Mouse (Mus musculus) T-cell, adult 2 months (primary cell): ENCODE results near the gene Wif1.

Experiments used
- DNase-seq: peaks from one replicate; pipeline ENCODE4 v3.0.0; 2022; ENCODE audit warnings: low spot score

The Wif1 gene

DNA sequence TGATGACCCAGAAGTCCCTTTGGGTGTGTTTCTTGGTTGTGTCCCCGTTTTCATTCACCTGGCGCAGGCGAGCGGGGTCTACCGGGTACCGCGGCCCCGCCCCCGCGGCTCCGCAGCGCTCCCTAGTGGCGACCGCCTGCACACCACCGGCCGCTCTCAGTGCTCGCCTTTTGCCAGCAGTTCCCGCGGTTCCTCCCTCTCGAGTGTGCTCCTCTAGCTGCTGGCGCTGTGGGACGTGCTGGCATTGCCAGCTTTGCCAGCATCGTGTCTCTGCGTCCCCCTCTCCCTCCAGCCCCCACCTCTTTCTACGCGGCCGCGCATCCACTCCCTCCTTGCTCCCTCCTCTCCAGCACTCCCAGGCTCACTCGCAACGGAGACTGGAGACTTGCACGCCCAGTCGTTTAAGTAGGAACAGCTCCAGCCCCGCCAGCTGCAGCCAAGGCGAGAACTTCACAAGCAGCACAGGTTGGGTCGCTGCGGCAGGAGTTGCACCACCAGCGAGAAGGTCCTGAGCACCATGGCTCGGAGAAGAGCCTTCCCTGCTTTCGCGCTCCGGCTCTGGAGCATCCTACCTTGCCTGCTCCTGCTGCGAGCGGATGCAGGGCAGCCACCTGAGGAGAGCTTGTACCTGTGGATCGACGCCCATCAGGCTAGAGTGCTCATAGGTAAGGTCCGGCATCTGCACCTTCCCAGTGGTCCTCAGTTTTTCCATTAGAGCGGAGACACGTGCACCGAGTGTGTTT lies at the start of gene Wif1:
Gene Wif1 (plus strand): TSS at position 135 of the 743 bp plus-strand sequence.
- peak; percentile 68 for DNase-seq

DNA sequence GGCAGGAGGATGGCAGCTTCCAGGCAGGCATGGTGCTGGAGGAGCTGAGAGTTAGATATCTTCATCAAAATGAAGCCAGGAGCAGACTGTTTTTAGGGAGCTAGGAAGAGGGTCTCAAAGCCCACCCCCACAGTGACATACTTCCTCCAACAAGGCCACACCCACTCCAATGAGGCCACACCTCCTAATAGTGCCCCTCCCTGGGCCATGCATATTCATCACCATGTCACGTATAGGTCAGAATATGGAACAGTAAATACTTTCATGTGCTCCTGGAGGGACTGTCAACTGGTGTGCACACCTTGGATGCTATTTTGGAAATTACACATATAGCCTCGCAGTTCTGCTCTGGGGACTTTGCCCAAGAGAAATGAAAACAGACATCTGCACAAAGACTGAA lies 31.6 kb upstream of the Wif1 start:
- DNase-seq: no peak

DNA sequence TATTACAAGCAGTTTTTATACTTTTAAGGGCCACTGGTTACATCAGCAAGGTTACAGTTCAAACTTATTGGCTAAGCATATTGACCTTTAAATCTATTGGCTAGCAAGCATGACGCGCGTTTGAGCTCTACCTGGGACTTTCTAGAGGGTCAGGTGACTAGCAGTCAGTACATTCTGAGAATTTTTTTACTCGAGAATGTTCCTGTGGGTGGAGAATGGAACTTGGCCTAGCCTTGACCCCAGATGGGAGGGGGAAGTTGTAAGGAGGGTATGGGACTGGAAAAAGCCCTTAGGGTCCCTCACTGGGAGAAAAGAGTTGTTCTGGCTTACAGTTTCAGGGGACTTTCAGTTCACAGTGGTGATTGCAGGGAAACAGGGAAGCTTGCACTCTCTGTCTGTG lies 22.3 kb upstream of the Wif1 start:
- DNase-seq: no peak

DNA sequence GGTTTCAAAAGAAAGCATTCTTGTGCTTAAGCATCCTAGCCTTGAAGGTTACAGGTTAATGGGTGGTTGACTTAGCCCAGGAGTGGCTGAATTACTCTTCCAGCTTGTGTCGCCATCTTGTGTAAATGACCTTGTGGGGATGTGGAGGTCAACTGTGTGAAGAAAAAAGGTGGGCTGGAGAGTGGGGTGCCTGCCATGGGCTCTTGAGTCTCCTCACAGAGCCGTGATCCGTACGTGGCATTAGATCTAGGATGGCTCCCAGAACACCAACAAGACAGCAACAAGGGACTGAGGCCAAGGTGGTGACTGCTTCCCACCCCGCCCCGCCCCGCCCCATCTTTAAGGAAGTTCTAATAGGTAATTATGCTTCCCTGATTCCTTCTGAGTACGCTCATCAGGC lies 17.5 kb upstream of the Wif1 start:
- no peak for DNase-seq

DNA sequence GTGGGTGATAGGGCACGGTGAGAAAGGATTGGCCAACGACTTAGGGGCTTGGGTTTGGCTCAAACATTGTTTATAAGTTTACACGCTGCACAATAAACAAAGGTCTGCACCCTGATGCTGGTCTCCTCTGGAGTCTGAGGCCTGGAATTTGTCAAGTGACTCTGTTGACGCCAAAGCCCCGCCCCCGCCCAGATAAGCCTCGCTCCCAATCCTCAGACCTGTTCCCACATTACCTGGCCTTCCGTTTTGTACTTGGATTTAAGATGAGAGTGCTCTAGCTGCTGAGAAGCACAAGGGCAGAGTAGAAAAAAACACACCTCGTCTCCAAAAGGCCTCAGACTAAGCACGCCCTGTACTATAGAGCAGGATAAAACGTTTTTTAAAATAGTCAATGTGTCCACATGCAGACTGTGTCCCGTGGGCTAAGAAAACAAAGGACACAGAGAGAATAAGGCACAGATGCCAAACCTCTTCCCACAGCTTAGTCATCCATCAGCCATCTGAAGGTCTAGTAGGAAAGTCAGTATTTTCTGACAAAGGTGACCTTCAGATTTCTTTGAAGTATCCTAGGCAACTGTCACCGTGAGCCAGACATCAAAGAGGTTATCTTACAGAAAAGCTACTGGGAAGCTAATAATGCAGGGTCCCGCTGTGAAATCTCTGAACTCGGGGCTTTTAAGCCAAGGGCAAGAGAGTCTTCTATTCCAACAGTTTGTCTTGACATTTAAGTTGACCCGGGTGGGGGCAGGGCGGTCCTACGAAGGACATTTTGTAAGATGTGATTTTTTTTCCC lies 16.9 kb upstream of the Wif1 start:
- no peak for DNase-seq

DNA sequence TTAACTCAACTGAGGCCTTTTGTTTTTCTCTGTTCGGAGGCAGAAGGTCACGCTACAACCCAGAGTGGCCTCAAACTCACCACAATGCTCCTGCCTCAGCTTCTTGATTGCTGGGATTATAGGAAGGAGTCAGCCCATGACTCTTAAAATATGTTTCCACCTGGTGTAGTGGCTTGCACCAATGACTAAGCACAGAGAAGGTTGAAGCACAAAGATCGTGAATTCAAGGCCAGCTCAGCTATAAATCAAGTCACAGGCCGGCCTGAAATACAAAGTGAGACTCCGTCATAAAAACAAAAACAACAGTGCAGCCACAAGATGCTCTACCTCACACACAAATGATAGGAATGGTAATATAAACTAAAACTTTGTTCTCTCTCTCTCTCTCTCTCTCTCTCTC lies 10.8 kb upstream of the Wif1 start:
- no peak for DNase-seq

DNA sequence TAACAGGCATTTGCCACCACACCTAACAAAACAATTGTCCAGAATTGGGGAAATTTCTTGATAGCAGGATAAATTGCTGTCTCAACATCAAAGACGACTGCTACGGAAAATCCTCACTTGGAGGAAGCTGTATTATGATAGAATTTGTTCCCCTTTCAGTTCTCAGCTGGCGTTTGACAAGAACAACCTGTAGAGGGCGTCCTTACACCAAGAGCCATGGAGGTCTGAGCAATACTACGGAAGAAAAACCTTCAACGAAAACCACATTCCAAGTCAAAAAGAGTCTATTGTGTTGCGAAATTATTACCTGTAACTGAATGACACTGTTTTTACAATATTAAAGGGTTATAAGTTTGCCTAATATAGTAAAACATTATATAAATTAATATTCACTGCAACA lies 2.0 kb upstream of the Wif1 start:
- peak; percentile 29 for DNase-seq

DNA sequence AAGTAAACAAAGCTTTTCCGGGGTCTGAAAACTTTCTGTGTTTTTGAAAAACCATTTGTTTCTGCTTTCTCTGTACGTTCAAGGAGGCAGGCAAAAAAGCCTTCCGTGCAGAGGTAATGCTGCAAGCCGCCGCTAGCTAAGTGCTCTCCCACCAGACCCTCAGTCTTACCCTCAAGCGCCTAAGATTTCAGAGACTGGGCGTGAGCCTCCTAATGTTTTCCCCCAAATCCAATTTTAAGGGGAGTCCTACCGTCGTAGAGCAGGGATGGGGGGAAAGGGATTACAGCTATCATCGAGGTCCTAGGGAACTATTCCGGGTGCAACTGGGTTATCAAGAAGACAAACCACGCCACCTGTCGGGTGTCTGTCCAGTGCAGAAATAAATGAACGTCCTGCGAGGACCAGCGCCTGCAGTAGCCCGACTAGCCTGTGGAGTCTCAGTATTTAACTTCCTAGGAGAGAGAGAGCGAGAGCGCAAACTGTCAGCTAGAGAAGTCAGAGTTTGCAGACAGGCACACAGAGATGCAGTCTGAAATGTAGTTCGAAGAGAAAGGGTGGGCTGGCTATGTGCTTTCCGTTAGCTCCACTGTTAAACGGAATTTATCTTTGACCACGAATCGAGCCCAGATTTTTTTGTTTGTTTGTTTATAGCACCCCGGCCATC lies 500 bp upstream of the Wif1 start:
- DNase-seq: peak; percentile 51

DNA sequence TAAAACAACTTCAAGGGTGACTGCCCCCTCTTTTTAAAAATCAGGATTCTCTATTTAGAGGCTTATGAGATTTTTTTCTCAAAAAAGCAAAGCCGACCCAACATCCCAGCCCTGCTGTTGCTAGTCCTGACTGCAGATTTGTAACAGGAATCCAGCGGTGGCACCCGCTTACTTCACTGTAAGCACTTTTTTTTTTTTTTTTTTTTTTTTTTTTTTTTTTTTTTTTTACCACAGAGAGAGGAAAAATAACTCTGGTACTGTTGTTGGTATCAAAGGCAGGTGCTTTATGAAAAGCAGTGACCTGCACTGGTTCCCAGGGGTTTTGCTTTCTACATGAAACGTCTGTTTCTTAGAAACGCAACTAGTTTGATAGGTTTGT lies 798 bp downstream of the Wif1 start:
- no peak for DNase-seq

DNA sequence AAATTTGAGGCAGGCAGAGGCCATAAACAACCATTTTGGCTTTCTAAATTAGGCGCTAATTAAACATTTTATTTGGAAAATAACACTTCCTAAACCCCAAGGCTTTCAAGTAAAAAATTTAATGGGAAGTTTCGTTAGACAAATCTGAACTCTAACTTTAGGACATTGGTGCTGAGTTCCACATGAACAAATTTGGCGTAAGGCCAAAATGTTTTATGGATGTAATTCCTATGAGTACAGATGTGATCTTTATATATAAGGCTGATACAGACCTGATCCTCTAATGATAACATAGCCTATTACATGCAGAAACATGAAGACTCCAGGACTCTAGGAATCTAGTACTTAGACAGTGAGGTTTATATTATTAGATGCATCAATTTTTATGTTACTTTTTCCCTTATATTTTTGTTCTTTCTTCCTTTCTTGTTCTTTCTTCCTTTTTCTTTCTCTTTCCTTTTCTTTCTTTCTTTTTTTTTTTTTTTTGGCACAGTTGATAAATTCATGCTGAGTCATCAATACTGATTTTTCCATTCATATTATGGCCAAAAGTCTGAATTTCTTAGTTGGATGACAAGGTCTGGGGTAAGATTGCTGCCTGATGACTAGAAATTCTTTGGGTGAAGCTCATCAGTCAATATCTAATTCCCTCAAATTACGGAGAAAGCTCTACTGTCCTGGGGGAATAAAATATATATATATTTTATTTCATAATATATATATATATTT lies 5.0 kb downstream of the Wif1 start:
- no peak for DNase-seq

DNA sequence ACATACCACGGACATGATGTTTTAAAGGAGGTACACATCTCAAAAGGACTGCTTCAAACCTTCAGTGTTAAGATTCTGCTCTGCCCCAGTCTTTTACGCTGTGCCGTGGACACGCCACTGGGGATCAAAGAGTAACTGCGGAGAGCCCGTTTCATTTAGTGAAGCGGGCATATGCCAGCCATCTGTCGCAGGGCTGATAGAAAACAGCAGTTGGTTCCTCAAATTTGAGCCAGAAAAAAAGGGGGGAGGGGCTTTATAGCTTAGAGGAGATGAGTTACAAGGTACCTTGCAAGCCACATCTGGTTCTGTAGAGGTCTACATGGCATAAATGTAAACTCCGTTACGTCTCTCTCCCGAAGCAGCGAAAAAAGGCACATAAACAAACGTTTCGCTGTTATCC lies 7.2 kb downstream of the Wif1 start:
- DNase-seq: no peak

DNA sequence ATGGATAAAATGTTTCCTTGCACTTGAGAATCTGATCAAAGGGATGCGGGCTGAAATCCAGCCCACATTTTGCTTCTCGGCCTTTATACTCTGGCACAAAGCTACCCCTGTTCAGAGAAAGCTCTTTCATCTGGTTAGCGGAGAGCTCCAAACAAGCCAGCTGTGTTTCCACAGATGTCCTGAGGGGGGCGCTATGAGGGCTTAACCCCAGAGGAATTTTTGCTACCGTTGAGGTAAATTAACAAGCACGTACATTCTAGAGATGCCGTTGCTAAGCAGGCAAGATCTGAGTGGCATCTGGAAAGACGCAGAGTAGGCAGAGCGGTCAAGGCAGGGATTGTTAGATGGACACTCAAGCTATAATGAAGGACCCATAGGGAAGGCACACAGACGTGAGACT lies 13.7 kb downstream of the Wif1 start:
- DNase-seq: no peak

DNA sequence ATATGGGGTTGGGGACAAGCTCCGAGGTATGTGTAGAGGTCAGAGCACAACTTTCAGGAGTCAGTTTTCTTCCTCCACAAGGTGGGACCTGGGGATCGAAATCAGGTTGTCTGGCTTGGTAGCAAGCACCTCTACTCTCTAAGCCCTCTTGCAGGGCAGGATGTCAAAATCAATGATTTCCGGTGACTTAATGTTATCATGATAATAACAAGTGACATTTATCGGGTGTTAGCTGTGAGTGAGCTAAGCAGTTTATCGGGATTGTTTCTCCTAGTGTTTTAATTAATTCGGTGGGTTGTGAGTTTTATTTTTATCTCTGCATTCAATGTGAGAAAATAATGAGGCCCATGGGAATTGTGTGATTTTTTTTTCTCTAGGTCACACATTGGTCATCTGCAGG lies 18.3 kb downstream of the Wif1 start:
- no peak for DNase-seq

DNA sequence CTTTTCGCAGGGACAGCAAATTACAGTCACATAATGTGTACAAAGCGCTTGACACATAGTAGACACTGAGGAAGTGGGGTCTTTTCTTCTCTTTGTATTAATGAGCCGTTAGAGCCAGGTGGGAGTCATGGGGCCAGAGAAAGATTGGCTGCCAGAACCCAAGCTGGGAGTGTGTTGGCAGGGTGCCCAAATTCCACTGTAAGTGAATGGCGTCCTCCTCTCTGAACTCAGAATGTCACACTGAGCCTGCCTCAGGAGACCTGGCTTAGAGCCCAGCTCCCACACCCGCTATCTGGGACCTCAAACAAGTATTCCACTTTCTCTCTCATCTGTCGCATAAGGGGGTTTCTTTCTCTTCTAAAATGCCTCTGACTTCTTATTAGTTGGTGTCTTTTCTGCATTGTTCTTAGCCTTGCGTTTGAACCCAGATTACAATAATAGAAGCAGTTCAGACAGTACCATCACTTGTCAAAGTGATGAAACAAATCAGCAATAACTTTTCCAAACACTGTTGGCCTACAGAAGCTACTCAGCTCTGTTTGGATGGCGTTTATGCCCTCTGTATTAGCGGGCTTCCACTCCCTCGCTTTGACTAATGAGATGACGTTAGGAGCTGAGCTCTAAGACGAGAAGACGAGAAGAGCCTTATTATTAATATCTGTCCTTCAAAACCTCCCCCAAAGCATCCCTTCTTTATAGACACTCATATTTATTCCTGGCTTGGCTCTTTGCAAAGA lies 21.9 kb downstream of the Wif1 start:
- no peak for DNase-seq

DNA sequence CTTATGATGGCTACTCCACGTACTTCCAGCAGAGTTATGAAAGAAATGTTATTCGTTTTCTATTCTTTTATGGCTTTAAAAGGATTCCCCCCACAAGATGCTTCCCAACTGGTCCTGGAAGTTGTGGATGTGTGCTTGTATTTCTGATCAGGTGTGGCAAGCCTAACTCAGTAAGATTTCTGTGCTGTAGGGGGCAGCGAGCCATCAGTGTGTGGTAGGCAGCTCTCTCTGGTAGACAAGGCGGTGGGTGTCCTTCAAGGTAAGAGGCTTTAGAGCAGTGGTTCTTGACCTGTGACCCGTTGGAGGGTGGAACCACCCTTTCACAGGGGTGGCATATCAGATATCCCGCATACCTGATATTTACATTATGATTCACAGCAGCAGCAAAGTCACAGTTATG lies 23.1 kb downstream of the Wif1 start:
- DNase-seq: no peak

DNA sequence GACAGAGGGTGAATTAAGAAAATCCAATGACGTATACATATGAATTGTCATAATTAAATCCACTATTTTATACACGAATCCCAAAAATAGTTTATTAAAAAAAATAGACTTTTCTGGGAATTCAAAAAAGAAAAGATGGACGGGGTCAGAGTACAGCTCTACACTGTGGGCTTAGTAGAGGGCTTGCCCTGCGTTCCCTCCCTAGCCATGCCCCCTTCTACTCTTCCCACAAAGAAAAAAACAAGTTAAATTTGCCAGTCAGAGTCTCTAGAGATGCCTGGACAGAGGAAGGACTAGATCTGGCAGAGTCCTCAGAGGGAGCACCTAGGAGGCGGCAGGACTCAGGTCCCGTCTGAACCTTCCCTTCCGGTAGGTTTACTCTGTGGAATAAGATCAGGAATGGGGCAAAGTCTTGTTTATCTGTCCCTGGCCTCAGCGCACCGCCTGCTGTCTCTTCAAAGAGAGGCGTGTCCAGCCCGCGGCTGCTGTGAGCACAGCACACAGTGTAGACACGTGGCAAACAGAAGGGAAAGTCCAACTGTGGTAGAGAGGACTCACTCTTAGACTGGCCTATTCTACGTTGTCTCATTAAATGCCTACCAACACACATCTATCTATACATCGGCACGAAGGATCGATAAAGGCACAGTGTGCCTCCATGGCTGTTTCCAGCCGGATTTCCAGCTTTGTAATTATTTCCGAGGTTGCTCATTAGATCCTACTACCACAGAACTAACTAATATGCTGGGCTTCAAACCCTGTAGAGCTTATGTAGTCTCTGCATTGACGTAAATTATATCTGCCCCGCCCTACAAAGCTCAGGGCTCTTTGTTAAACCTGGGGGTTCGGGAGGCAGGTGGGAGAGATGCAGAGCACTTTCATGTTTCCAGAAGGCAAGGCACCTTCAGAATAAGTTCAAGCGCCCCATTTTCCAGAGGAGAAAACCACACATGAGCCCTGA lies 25.6 kb downstream of the Wif1 start:
- no peak for DNase-seq

DNA sequence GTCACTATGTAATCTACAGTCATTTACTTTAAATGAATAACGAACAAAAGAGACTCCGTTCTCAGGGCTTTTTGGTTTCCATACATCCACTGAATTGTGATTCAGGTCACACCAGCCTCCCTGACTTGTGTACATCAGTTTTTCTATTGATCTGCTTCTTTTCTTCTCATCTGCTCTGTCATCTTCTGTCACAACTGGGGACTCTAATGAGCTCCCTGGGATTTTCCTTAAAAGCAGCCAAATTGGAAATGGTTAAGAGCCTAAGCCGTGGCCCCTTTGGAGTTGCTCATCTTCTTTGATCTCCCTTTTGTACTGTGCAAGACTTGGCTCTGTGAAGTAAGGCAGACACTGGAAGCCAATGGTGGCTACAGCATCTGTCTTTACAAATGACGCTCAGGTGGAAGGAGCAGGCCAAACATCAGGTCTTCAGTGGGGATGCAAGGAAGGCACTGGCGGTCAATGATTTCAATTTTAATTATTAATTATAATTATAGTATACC lies 27.6 kb downstream of the Wif1 start:
- DNase-seq: no peak

DNA sequence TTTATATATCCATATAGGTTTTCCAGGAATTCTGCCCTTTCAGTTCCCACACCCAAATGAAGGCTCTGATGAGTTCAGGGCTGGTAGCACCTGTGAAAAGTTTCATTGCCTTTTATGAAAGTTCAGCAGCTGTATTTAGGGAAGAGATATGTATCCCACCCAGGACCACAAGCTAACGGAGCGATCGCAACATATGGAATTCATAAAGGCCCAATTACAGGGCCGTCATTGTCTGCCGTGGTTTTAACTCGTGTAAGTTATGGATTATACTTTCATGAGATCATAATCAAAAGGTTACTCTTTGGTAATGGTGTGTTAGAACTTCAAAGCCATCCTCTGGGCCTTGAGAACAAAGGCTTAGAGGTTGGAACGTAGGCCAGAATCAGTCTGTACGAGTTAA lies 28.9 kb downstream of the Wif1 start:
- no peak for DNase-seq

DNA sequence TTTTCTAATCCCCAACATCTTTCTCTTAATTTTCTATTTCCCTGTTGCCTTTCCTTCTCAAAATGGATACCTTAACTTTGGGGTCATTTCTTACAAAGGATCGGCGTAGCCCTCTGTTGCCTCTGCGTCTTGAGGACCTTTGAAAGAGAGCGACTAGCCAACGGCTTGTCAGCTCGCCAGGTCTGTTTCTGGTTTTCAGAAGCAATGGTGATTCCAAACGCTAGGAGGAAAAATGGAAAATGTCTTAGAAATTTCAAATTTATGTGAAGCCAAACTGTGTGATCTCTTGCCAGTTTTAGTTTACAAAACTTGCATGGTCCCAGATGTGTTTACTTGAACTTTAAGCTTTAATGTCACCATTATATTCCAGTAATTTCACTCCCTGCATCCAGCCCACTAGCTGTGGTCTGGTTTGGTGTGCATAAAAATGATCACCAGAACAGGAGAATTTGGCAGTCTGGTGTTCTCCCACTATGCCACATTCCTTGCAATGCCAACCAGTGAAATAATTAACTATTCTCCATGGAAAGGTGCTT lies 33.7 kb downstream of the Wif1 start:
- DNase-seq: no peak

DNA sequence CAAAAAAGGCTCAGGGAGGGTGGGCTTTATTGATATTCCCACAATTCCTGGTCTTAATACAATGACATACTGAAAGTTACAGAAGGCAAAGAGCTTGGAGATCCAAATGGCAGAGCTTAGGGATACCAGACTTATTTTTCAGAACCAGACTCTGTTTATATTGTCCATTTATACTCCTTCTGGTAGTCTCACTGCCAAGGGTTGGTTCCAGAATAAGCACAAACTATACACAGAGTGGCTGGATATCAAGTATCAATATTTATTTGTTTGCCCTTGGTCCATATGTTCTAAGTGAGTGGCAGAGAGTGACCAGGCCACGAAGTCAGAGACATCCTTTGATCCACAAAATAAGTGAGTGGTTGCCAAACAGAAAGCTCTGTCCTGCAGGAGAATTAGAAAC lies 34.2 kb downstream of the Wif1 start:
- DNase-seq: no peak
